Mouse (Mus musculus) gastrocnemius, postnatal 14 days (tissue): ENCODE results near the gene Bahcc1. TPM values are rescaled to one million over a fixed set of nuclear protein-coding genes. Genes with fewer than 3 reads are reported as not detected.

Experiments used
- DNase-seq: peaks from one replicate; pipeline ENCODE4 v3.0.0; 2021; ENCODE audit warnings: mixed read lengths
- intact Hi-C: fragments of 180-260 bp; cut with DNase I; formaldehyde crosslinking; loops from one replicate; pipeline ENCODE4 v1.15.1; 2025; ENCODE audit warnings: low total_unique reads
- total RNA-seq, 2 experiments: library from RNA; stranded (reverse); gene quantifications; 2 replicates each; pipeline ENCODE4 v1.2.3; 2021

Bahcc1 gene
- total RNA-seq, 2 experiments from 2014 or later = 3.4 to 8.1 TPM

GRCm38 (mm10) chr11:120226421-120227280 lies 6.1 kb upstream of the Bahcc1 start:
- intact Hi-C loops = no loop called here
- no peak for DNase-seq

GRCm38 (mm10) chr11:120227571-120228051 lies 5.1 kb upstream of the Bahcc1 start:
- no peak for DNase-seq
- intact Hi-C loops = no loop called here

GRCm38 (mm10) chr11:120228116-120228890 lies 4.4 kb upstream of the Bahcc1 start:
- intact Hi-C loops = no loop called here
- no peak for DNase-seq

- intact Hi-C loops = no loop called here
- no peak for DNase-seq
These were observed 3.8 kb upstream of the Bahcc1 start for GRCm38 (mm10) chr11:120228911-120229437.

GRCm38 (mm10) chr11:120229861-120230751 lies 2.6 kb upstream of the Bahcc1 start:
- peak; percentile 78 for DNase-seq
- intact Hi-C loops = no loop called here

- DNase-seq = peak; percentile 63
- intact Hi-C loops = no loop called here
These were observed 1.8 kb upstream of the Bahcc1 start for GRCm38 (mm10) chr11:120230841-120231370.

- peak; percentile 100 for DNase-seq
- intact Hi-C loops = no loop called here
These were observed 1.4 kb upstream of the Bahcc1 start for GRCm38 (mm10) chr11:120231379-120231778.

GRCm38 (mm10) chr11:120233441-120234135 lies 841 bp downstream of the Bahcc1 start:
- intact Hi-C loops = no loop called here
- DNase-seq = peak; percentile 34

- peak; percentile 57 for DNase-seq
- intact Hi-C loops = no loop called here
These were observed 1.5 kb downstream of the Bahcc1 start for GRCm38 (mm10) chr11:120234136-120234775.

- peak; percentile 56 for DNase-seq
- intact Hi-C loops = loop anchor here (1.0 to 5.0 kb wide), 2 partner anchors 47 to 73 kb away; no protein-coding TSS in a partner anchor
These were observed 2.0 kb downstream of the Bahcc1 start for GRCm38 (mm10) chr11:120234776-120235181.

- peak; percentile 59 for DNase-seq
- intact Hi-C loops = loop anchor here (1.0 to 5.0 kb wide), 2 partner anchors 48 to 72 kb away; no protein-coding TSS in a partner anchor
These were observed 2.8 kb downstream of the Bahcc1 start for GRCm38 (mm10) chr11:120235385-120236113.

- intact Hi-C loops = loop anchor here (5.0 kb wide), 1 partner anchor 71 kb away; no protein-coding TSS in a partner anchor
- no peak for DNase-seq
These were observed 3.3 kb downstream of the Bahcc1 start for GRCm38 (mm10) chr11:120236114-120236437.

GRCm38 (mm10) chr11:120236438-120237165 lies 3.9 kb downstream of the Bahcc1 start:
- peak; percentile 65 for DNase-seq
- intact Hi-C loops = loop anchor here (5.0 kb wide), 1 partner anchor 71 kb away; no protein-coding TSS in a partner anchor

GRCm38 (mm10) chr11:120237166-120238131 lies 4.7 kb downstream of the Bahcc1 start:
- intact Hi-C loops = loop anchor here (5.0 kb wide), 1 partner anchor 70 kb away; no protein-coding TSS in a partner anchor
- DNase-seq = peak; percentile 73

- DNase-seq = no peak
- intact Hi-C loops = loop anchor here (5.0 kb wide), 1 partner anchor 69 kb away; no protein-coding TSS in a partner anchor
These were observed 5.6 kb downstream of the Bahcc1 start for GRCm38 (mm10) chr11:120238306-120238705.
